13 mouse cellular contexts compared by ENCODE assay signal in the genomic region with DNA sequence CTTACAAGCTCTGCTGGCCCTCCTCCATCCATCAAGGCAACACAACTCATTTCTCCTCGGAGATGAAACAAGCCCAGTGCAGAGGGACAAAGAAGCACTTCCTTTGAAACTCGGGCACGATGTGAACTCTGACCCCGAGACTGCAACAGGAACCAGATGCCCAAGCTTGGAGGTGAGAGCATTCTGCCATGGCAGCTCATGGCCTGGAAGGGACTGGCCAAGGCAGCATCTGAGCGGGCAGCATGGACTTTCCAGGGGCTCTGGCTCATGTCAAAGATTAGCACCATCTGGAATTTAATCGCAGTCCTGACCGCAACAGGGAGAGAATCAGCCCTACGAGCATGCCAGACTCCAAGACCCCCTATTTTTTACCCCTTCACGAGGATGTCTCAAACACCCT.
DNase-seq lines count a peak whose midpoint lies in the region; ATAC-seq lines count a peak whose summit lies in the region.
"Had no signal": no experiment of that assay in that cellular context is flagged by ENCODE, and none has a peak within 500 bp of the region (broad histone marks: within the 10 kb centered on the region; RNA-seq: fewer than 3 reads in every experiment).

No protein-coding gene starts in this region.

- H3K36me3 ChIP-seq in heart, embryonic 11.5 days (ENCODE audit: control insufficient read depth, insufficient read depth, low read length), result no peaks in the 10 kb centered on the region
- H3K36me3 ChIP-seq in limb, embryonic 12.5 days, result peaks cover 3% of the 10 kb centered on the region; the same call in 1 of the 2 replicates

- 0 out of 2 replicates have a peak, but pooled peaks have one; percentile 19 for ATAC-seq in heart, embryonic 11.5 days (replicated peaks; ENCODE audit: insufficient number of reproducible peaks, low FRiP score, low TSS enrichment)
- ATAC-seq in limb, embryonic 12.5 days (ENCODE audit: insufficient number of reproducible peaks, insufficient read depth, low FRiP score, low TSS enrichment, low read depth), result no peak

- no peak overlapping the region for H3K4me2 ChIP-seq in heart, embryonic 11.5 days
- H3K4me2 ChIP-seq in limb, embryonic 12.5 days, result no peak overlapping the region

- H3K4me3 ChIP-seq in heart, embryonic 11.5 days (ENCODE audit: low read depth, low read length), result no peak overlapping the region
- no peak overlapping the region for H3K4me3 ChIP-seq in limb, embryonic 12.5 days (replicated peaks)
- H3K4me3 ChIP-seq: myocyte had no signal

- peak overlapping the region; percentile 4; the same call in 1 of the 2 replicates for H3K27ac ChIP-seq in heart, embryonic 11.5 days (ENCODE audit: low read depth, low read length)
- peak overlapping the region; percentile 80 for H3K27ac ChIP-seq in limb, embryonic 12.5 days
- H3K27ac ChIP-seq: liver, embryonic 14.5 days; macrophage had no signal

- WGBS in heart, embryonic 11.5 days (ENCODE audit: insufficient replicate concordance), result 26% methylated on average over 9 of the region's 9 CpGs
- WGBS in limb, embryonic 12.5 days, result 13% methylated on average over 9 of the region's 9 CpGs

- no peaks in the 10 kb centered on the region for H3K9me3 ChIP-seq in heart, embryonic 11.5 days (replicated peaks; ENCODE audit: control insufficient read depth, low read length)
- no peaks in the 10 kb centered on the region for H3K9me3 ChIP-seq in limb, embryonic 12.5 days

- DNase-seq in heart, adult 8-10 months (ENCODE audit: low spot score), result no peak
- DNase-seq in retina, embryonic 14.5 days (ENCODE audit: low spot score), result peak; percentile 38
- DNase-seq in retina, postnatal 1 day, result no peak
- DNase-seq in urinary bladder, postnatal 10 days (ENCODE audit: low spot score), result no peak
- DNase-seq in kidney, postnatal 10 days, result no peak
- DNase-seq: cerebellum, adult 9-11 months; gastrocnemius, postnatal 36 days; right cerebral cortex, adult 18-20 months had no signal

- no peaks in the 10 kb centered on the region for H3K27me3 ChIP-seq in heart, embryonic 11.5 days (ENCODE audit: control insufficient read depth, insufficient read depth, low read length)
- no peaks in the 10 kb centered on the region for H3K27me3 ChIP-seq in limb, embryonic 12.5 days

- H3K4me1 ChIP-seq in heart, embryonic 11.5 days (ENCODE audit: control insufficient read depth, insufficient read depth, low read length), result peaks cover 11% of the 10 kb centered on the region
- peaks cover 97% of the 10 kb centered on the region for H3K4me1 ChIP-seq in limb, embryonic 12.5 days (replicated peaks)

- no peak overlapping the region for H3K9ac ChIP-seq in heart, embryonic 11.5 days (ENCODE audit: low read depth, low read length)
- no peak overlapping the region for H3K9ac ChIP-seq in limb, embryonic 12.5 days (replicated peaks)
- H3K9ac ChIP-seq: liver, embryonic 14.5 days had no signal
